Mouse (Mus musculus): Measurements from ENCODE around the gene Slfn8.
"Not testable (repeated sequence)": the region's sequence is repeated elsewhere in the genome, so short reads cannot be mapped to it uniquely, and the experiment has no call there.

Slfn8 gene

GRCm38 (mm10) chr11:83020621-83021020 is at the start of gene Slfn8:
TSS of gene Slfn8 (minus strand) at chr11:83020810.
- DNase-seq (ENCODE audit: low spot score) = peak; percentile 6

GRCm38 (mm10) chr11:83067982-83068694 is 47.5 kb upstream of the Slfn8 start:
- no peak for DNase-seq (ENCODE audit: low spot score)

- DNase-seq (ENCODE audit: low spot score) = no peak
Measured at GRCm38 (mm10) chr11:83066640-83067531, 46.3 kb upstream of the Slfn8 start.

- DNase-seq (ENCODE audit: low spot score) = no peak
Measured at GRCm38 (mm10) chr11:83065441-83066344, 45.1 kb upstream of the Slfn8 start.

GRCm38 (mm10) chr11:83064946-83065345 is 44.3 kb upstream of the Slfn8 start, which contains the start of gene Slfn2:
TSS of gene Slfn2 (plus strand) at chr11:83065112.
- DNase-seq (ENCODE audit: low spot score) = no peak

- no peak for DNase-seq (ENCODE audit: low spot score)
Measured at GRCm38 (mm10) chr11:83063941-83064349, 43.3 kb upstream of the Slfn8 start.

- DNase-seq (ENCODE audit: low spot score) = no peak
Measured at GRCm38 (mm10) chr11:83063126-83063525, 42.5 kb upstream of the Slfn8 start.

GRCm38 (mm10) chr11:83061806-83062205 is 41.2 kb upstream of the Slfn8 start:
- DNase-seq (ENCODE audit: low spot score) = no peak

GRCm38 (mm10) chr11:83060412-83061020 is 39.9 kb upstream of the Slfn8 start:
- DNase-seq (ENCODE audit: low spot score) = no peak

- DNase-seq (ENCODE audit: low spot score) = peak; percentile 38
Measured at GRCm38 (mm10) chr11:83057863-83058262, 37.3 kb upstream of the Slfn8 start.

- DNase-seq (ENCODE audit: low spot score) = no peak
Measured at GRCm38 (mm10) chr11:83045642-83046041, 25.0 kb upstream of the Slfn8 start.

- DNase-seq (ENCODE audit: low spot score) = no peak
Measured at GRCm38 (mm10) chr11:83043891-83044290, 23.3 kb upstream of the Slfn8 start.

- no peak for DNase-seq (ENCODE audit: low spot score)
Measured at GRCm38 (mm10) chr11:83041000-83041399, 20.4 kb upstream of the Slfn8 start.

GRCm38 (mm10) chr11:83040325-83040724 is 19.7 kb upstream of the Slfn8 start:
- no peak for DNase-seq (ENCODE audit: low spot score)

- no peak for DNase-seq (ENCODE audit: low spot score)
Measured at GRCm38 (mm10) chr11:83039796-83040195, 19.2 kb upstream of the Slfn8 start.

GRCm38 (mm10) chr11:83039156-83039555 is 18.5 kb upstream of the Slfn8 start:
- DNase-seq (ENCODE audit: low spot score) = no peak

- DNase-seq (ENCODE audit: low spot score) = not testable (repeated sequence)
Measured at GRCm38 (mm10) chr11:83038686-83039085, 18.1 kb upstream of the Slfn8 start.

- DNase-seq (ENCODE audit: low spot score) = not testable (repeated sequence)
Measured at GRCm38 (mm10) chr11:83019561-83020519, 770 bp downstream of the Slfn8 start.

GRCm38 (mm10) chr11:83016093-83016492 is 4.5 kb downstream of the Slfn8 start:
- DNase-seq (ENCODE audit: low spot score) = no peak

- no peak for DNase-seq (ENCODE audit: low spot score)
Measured at GRCm38 (mm10) chr11:83013356-83013755, 7.3 kb downstream of the Slfn8 start.

All from ovary, postnatal 14 days (tissue).